In the genomic region with DNA sequence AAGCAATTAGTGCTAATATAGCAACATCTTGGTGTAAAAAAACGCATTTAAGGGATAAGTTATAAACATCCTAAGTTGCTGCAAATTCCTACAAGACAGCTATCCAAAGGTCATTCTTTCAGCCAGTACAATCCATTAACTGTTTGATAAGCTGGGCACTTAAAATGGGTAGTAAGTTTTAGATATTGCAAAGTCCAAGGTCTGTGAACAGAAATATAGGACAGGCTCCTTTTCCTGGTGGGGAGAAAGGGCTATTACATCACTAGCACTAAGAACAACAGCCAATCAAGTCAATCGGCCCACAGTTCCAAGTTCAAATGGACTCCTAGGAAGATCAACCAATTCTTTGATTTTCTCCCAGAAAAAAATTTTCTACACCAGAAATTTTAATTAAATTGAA, we compare ENCODE assay signal across 22 mouse cellular contexts.
DNase-seq lines count a peak whose midpoint lies in the region; ATAC-seq and TF ChIP-seq lines count a peak whose summit lies in the region.
"Had no signal": no experiment of that assay in that cellular context is flagged by ENCODE, and none has a peak within 500 bp of the region (broad histone marks: within the 10 kb centered on the region; RNA-seq: fewer than 3 reads in every experiment).

No protein-coding gene starts in this region.

- intact Hi-C loops in heart, postnatal 36 days (cut with DNase I) = no loop called here

- no peak for ATAC-seq in liver, embryonic 11.5 days (replicated peaks; ENCODE audit: low FRiP score)
- peak; percentile 79 for ATAC-seq in intestine, embryonic 15.5 days
- ATAC-seq in intestine, embryonic 16.5 days = peak; percentile 72
- ATAC-seq in intestine, postnatal 0 days = peak; percentile 89
- ATAC-seq: activated CD4-positive, CD25-positive, alpha-beta regulatory T cell, adult 4 months; CD4-positive, CD25-positive, alpha-beta regulatory T cell, adult 4 months; Patski had no signal

- no peak for TF ChIP-seq POLR2A in liver, adult 2 months (IDR thresholded peaks at IDR 0.05; ENCODE audit: extremely low read depth, insufficient read depth, low read length)

- H3K27me3 ChIP-seq in liver, adult 2 months (ENCODE audit: control insufficient read depth, insufficient read depth, low read length) = no peaks in the 10 kb centered on the region
- H3K27me3 ChIP-seq in liver, embryonic 11.5 days (replicated peaks; ENCODE audit: control insufficient read depth, insufficient read depth, low read length) = no peaks in the 10 kb centered on the region
- H3K27me3 ChIP-seq in intestine, embryonic 15.5 days (replicated peaks) = no peaks in the 10 kb centered on the region
- no peaks in the 10 kb centered on the region for H3K27me3 ChIP-seq in intestine, embryonic 16.5 days (replicated peaks; ENCODE audit: control insufficient read depth, insufficient read depth, low read length)
- no peaks in the 10 kb centered on the region for H3K27me3 ChIP-seq in intestine, postnatal 0 days (replicated peaks; ENCODE audit: control insufficient read depth, insufficient read depth, low read length)
- H3K27me3 ChIP-seq: CH12.LX, Patski had no signal

- H3K9ac ChIP-seq in liver, adult 2 months (ENCODE audit: low read depth, low read length) = no peak overlapping the region
- no peak overlapping the region for H3K9ac ChIP-seq in liver, embryonic 11.5 days (ENCODE audit: low read depth, low read length)
- H3K9ac ChIP-seq in intestine, embryonic 15.5 days = no peak overlapping the region
- H3K9ac ChIP-seq in intestine, embryonic 16.5 days (ENCODE audit: low read depth, low read length) = no peak overlapping the region
- no peak overlapping the region for H3K9ac ChIP-seq in intestine, postnatal 0 days (ENCODE audit: low read depth, low read length)

- H3K79me2 ChIP-seq in liver, adult 2 months (ENCODE audit: control insufficient read depth, insufficient read depth, low read length) = no peaks in the 10 kb centered on the region

- WGBS in liver, adult 2 months = 53% methylated on average over 2 of the region's 2 CpGs
- 74% methylated on average over 2 of the region's 2 CpGs for WGBS in liver, embryonic 11.5 days
- 53% methylated on average over 2 of the region's 2 CpGs for WGBS in intestine, embryonic 15.5 days
- whole genome bisulfite sequencing in intestine, embryonic 16.5 days = 52% methylated on average over 2 of the region's 2 CpGs
- 25% methylated on average over 2 of the region's 2 CpGs for WGBS in intestine, postnatal 0 days

- no peak overlapping the region for H3K27ac ChIP-seq in liver, adult 2 months (replicated peaks; ENCODE audit: insufficient read depth, low read depth, low read length)
- H3K27ac ChIP-seq in liver, embryonic 11.5 days (ENCODE audit: low read depth, low read length) = no peak overlapping the region
- no peak overlapping the region for H3K27ac ChIP-seq in intestine, embryonic 15.5 days
- no peak overlapping the region for H3K27ac ChIP-seq in intestine, embryonic 16.5 days (ENCODE audit: low read length)
- H3K27ac ChIP-seq in intestine, postnatal 0 days (ENCODE audit: low read depth, low read length) = no peak overlapping the region

- H3K9me3 ChIP-seq in liver, embryonic 11.5 days (ENCODE audit: control insufficient read depth, low read length) = no peaks in the 10 kb centered on the region
- no peaks in the 10 kb centered on the region for H3K9me3 ChIP-seq in intestine, embryonic 15.5 days
- no peaks in the 10 kb centered on the region for H3K9me3 ChIP-seq in intestine, embryonic 16.5 days (ENCODE audit: control insufficient read depth, low read length)
- H3K9me3 ChIP-seq in intestine, postnatal 0 days (ENCODE audit: control insufficient read depth) = no peaks in the 10 kb centered on the region
- H3K9me3 ChIP-seq: G1E had no signal

- no peaks in the 10 kb centered on the region for H3K36me3 ChIP-seq in liver, adult 2 months (ENCODE audit: control insufficient read depth, insufficient read depth, low read length)
- H3K36me3 ChIP-seq in liver, embryonic 11.5 days (ENCODE audit: control insufficient read depth, insufficient read depth, low read length) = no peaks in the 10 kb centered on the region
- H3K36me3 ChIP-seq in intestine, embryonic 15.5 days = no peaks in the 10 kb centered on the region
- no peaks in the 10 kb centered on the region for H3K36me3 ChIP-seq in intestine, embryonic 16.5 days (ENCODE audit: control insufficient read depth, insufficient read depth, low read length)
- H3K36me3 ChIP-seq in intestine, postnatal 0 days (ENCODE audit: control insufficient read depth, insufficient read depth) = no peaks in the 10 kb centered on the region

- no peaks in the 10 kb centered on the region for H3K4me1 ChIP-seq in liver, adult 2 months (ENCODE audit: control insufficient read depth, insufficient read depth, low read length)
- H3K4me1 ChIP-seq in liver, embryonic 11.5 days (replicated peaks; ENCODE audit: control insufficient read depth, insufficient read depth, low read length) = peaks cover 12% of the 10 kb centered on the region
- H3K4me1 ChIP-seq in intestine, embryonic 15.5 days (replicated peaks) = 0 out of 2 replicates have a peak, but pooled peaks cover 2% of the 10 kb centered on the region
- peaks cover 9% of the 10 kb centered on the region for H3K4me1 ChIP-seq in intestine, embryonic 16.5 days (ENCODE audit: control insufficient read depth, insufficient read depth, low read length)
- peaks cover 2% of the 10 kb centered on the region for H3K4me1 ChIP-seq in intestine, postnatal 0 days (replicated peaks; ENCODE audit: control insufficient read depth, insufficient read depth, low read length)

- H3K4me2 ChIP-seq in liver, embryonic 11.5 days = no peak overlapping the region
- no peak overlapping the region for H3K4me2 ChIP-seq in intestine, embryonic 15.5 days (replicated peaks)
- no peak overlapping the region for H3K4me2 ChIP-seq in intestine, embryonic 16.5 days (ENCODE audit: low read depth, low read length)
- H3K4me2 ChIP-seq in intestine, postnatal 0 days (replicated peaks; ENCODE audit: low read depth) = no peak overlapping the region

- no peak overlapping the region for H3K4me3 ChIP-seq in liver, adult 2 months (ENCODE audit: insufficient read depth, low read depth, low read length)
- H3K4me3 ChIP-seq in liver, embryonic 11.5 days (ENCODE audit: low read depth, low read length) = no peak overlapping the region
- no peak overlapping the region for H3K4me3 ChIP-seq in intestine, embryonic 15.5 days (replicated peaks)
- H3K4me3 ChIP-seq in intestine, embryonic 16.5 days (ENCODE audit: low read length) = no peak overlapping the region
- H3K4me3 ChIP-seq in intestine, postnatal 0 days (ENCODE audit: low read depth, low read length) = no peak overlapping the region

- TF ChIP-seq CTCF in liver, adult 2 months (IDR thresholded peaks at IDR 0.05; ENCODE audit: low read depth, low read length) = no peak
- TF ChIP-seq CTCF in intestine, postnatal 0 days (IDR thresholded peaks at IDR 0.05; ENCODE audit: low read depth) = peak; percentile 33

- peak; percentile 14 for DNase-seq in liver, adult 2 months (ENCODE audit: extremely low read depth, low read depth, low spot score)
- DNase-seq in liver, embryonic 11.5 days (ENCODE audit: low spot score) = no peak
- DNase-seq in thymus, postnatal 36 days = no peak
- DNase-seq in heart, postnatal 36 days = no peak
- no peak for DNase-seq in cerebellum, postnatal 36 days
- DNase-seq: adrenal gland, adult 2 months; adrenal gland, adult 8-10 months; adrenal gland, postnatal 10 days; adrenal gland, postnatal 14 days; adrenal gland, postnatal 25 days; adrenal gland, postnatal 36 days; B cell, adult 2 months; cerebellum, adult 11 months; cerebellum, adult 11-12 months had no signal
